Mouse (Mus musculus) testis, postnatal 10 days (tissue): Measurements from ENCODE around the gene Olfr461.
"Not testable (repeated sequence)": the region's sequence is repeated elsewhere in the genome, so short reads cannot be mapped to it uniquely, and the experiment has no call there.

ENCODE experiments used
- DNase-seq: peaks from one replicate; pipeline ENCODE4 v3.0.0; 2021; ENCODE audit warnings: low spot score

Gene Olfr461

DNA sequence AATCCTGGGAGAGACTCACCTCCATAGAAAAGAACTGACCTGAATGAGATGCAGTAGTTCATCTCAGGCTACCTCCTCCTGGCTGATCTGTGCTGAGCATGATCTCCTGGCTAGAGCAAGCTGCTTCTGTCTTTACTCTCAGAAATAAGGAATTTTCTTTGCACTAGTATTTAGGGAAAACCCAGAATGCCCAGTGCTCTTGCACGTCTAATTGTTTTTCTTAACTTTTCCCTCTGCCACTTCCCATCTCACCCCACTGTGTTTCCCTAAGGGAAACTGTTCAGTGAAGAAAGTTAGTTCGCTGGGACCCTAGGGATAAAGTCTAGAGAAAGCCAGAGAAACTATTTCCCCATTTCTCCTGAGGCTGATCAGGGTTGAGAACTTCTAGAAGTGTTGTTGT lies at the start of gene Olfr461:
Gene Olfr461 (minus strand): TSS at position 101 of the 400 bp plus-strand sequence.
- no peak for DNase-seq

DNA sequence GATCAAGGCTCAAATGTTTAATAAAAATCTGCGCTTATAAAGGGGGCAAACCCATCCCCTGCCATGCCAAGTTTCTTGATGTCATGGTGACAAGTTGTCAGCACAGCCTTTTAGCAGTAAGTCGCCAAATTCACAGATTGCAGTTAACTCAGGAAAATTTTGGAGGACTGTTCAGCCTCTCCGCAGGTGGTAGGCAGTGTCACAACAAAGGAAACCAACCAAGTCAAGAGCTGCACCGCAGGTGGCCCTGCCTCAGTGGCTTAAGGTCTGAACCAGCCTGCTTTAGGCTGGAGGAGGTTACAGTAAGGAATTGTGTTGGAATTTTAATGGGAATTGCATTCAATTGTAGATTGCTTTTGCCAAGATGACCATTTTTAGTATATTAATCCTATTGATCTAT lies 43.7 kb upstream of the Olfr461 start:
- DNase-seq = not testable (repeated sequence)

DNA sequence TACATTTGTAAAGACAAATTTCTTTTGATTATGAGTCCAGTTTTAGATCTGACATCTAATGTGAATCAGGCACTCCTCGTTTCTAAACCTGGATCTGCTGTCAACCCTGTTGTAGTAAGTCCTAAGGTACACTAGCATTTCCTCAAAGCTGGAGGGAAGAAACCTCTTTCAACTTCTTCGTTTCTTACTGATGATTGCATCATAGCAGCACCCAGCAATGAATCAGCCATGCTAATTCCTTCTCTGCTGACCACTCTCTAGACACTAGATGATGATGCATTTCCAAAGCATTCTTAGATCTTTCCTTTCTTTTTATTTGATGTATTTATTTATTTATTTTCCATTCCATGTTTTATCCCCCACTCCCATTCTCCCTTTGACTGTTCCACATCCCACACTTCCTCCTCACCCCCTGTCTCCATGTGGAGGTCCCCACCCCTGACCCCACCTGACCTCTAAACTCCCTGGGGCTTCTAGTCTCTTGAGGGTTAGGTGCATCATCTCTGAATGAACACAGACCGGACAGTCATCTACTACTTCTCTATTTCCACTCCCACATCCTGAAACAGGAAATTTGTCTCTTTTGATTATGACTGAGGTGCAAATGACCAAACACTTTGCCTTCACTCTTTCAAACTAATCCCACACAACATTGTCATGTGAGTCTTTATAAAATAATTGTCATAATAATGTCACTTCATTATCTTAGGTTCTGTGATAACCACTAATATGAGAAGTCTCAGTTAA lies 40.1 kb upstream of the Olfr461 start:
- DNase-seq = no peak

DNA sequence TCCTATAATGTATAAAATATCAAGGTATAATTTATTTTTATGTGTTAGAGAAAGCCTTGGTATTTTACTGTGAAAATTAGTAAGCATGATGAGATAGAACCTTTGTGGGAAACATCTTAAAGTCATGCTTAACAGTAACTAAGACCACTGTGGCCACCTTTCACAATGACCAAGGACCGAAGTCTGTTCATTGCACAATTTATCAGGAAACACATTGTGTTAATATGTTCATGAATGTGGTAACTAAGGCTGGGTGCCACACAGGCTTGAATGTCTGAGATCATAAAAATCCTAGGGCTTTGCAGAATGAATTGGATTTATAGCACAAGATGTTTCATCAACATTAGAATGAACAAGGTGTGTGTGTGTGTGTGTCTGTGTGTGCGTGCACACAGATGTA lies 33.5 kb upstream of the Olfr461 start:
- no peak for DNase-seq

DNA sequence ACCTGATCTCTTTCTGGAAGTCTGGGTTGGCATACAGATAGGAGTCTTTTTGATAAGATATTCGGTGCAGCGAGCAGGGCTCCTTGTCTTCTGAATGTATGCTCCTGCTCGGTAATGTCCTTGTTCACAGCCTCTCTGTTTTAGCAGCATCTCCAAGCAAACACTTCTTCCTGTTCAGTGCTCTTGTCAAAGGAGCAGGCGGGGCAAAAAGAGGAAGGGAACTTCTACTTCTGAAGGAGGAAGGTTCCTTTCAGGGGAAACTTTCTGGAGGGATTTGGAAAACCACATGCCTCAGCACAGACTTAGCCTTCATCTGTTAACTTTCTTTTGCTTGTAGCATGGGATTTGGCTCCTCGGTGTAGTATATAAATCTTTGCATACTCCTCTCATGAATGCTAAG lies 30.8 kb upstream of the Olfr461 start, which contains the start of gene Clec5a:
Gene Clec5a (minus strand): TSS at position 177 of the 400 bp plus-strand sequence.
- DNase-seq = no peak

DNA sequence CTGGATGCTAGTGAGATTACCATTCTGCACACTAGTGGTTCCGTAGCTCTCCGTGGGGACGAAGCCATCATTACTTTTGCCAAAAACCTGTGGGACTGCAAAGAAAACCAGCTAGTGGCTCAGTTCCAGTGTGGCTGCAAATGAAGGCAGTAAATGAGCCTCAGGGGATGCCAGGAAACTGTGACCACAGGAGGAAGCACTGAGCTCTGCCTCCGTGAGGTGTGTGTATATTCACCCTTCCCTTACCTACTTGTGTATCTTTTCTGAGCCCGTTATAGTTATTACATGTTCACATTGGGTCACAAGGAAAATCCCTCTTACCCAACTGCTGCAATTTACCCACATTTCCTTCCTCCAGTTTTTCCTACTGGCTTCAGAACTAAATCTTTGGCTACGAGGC lies 29.5 kb upstream of the Olfr461 start:
- no peak for DNase-seq

DNA sequence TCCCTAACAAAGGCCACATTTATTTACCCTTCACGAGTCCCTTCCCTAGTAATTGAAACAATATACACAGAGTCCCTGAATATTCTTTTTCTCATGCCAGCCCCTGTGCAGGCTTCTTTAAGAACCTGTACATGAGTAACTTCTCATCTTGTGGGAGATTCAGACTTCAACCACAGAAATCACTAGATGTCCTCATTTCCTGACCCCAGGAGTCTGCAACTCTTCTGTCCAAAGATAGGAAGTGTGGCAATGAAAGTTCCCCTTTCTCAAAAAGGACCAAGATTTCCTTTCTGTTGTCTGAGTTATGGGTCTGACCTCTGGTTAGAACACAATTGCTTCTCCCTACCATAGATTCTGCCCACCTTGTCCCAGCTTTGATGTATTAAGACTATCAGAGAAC lies 21.5 kb upstream of the Olfr461 start:
- DNase-seq = no peak

DNA sequence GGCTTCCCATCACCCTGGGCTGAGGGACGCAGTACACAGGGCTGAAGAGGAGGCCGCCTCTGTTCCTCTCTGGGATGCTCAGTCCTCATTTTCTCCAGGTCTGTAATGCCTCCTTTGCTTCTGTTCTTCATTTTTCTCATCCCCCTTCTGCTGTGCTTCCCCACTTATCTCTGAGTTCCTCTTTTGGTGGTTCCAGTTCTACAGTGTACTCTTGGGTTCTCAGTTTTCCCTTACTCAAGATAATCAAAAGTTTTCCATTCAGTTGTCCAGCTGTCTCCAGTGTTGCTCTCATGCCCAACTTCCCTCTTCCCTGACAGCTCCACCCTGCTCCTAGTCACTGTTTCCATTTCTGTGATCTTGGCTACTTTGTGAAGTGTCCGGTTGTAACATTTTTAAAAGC lies 18.8 kb upstream of the Olfr461 start:
- no peak for DNase-seq

DNA sequence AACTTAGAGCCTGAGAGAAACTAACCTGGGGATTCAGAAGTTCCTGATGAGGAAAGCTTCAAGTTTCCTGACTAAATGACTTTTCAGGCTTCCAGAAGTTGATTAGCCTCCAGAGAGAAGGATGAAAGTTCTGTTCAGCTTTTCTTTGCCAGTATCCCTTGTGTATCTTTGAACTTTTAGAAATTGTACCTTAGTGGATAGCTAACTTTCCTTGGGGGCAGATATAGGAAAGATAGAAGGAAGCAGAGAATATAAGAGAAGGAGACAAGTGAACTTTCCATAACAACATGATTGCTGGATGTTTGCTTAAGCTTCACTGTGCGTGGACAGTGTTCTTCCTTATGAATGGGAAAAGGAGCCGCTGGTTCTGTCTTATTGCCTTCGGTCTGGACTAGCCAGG lies 14.3 kb upstream of the Olfr461 start, which contains the start of gene Olfr460:
Gene Olfr460 (plus strand): TSS at position 301 of the 400 bp plus-strand sequence.
- DNase-seq = no peak

DNA sequence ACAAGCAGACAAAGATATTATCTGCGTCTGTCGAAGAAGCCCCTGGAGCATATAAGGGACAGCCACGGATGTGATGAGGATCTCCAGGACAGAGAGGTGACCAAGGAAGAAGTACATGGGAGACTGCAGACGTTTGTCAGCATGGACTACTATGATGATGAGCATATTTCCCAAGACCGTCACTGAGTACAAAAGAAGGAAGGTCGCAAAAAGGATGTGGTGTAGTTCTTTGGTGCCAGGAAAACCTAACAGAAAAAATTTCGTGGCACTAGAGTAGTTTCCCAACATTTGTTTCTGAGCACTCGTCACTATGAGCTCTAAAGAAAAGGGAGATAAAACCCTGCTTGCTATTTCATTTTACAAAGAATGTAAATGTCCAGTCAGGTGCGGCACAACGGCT lies 10.2 kb downstream of the Olfr461 start:
- DNase-seq = no peak

DNA sequence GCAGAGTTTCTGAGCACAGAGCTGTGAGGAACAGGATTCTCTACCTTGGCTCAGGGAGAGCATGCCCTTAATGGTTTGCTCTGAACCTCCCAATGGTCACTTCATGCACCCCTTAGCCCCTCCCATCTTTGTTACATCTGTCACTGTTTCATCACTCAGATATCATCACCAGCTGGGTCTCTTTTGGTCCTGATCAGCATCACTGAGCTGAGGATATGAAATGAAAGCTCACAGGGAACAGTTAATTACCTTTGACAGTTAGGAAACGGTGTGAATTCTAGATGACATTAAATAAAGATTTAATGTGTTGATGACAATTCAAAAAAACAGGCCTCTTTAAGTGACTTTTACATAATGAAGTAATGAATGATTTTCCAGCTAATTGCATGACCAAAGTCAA lies 35.4 kb downstream of the Olfr461 start, which contains the start of gene Prss37:
Gene Prss37 (minus strand): TSS at position 101 of the 400 bp plus-strand sequence.
- no peak for DNase-seq

DNA sequence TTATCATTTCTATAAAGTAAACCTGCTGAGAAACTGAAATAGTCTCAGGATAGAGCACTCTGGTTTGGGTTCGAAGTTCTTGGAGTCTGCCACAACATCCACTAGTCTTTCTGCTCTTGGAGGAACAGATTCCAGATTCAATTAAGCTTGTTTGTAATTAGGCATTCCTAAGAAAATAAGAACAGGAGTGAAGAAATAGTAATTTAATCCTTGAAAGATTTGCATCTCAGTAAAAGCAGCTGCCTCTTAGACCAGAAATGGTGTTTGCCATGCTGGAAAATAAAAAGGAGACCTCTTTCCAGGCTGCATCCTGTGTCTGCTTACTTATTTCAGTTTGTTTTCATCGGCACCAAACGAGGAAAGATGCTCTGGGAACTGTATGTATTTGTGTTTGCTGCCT lies 61.6 kb downstream of the Olfr461 start, which contains the start of gene Tas2r108:
Gene Tas2r108 (plus strand): TSS at position 301 of the 400 bp plus-strand sequence.
- DNase-seq = no peak
